Mouse (Mus musculus) ZHBTc4 (cell line): ENCODE measurements at regions not wholly inside any gene's neighbourhood (a gene's known extent, or its start where the extent isn't known, plus 50 kb on each side); places are given as distances from the start of the nearest gene placed in this dataset.
A peak's percentile ranks its signal among the peaks of the same experiment; 100 is the strongest.

Experiments
- DNase-seq: peaks from one replicate; pipeline ENCODE4 v3.0.0-alpha.2; 2011; ENCODE audit warnings: low read depth, low spot score

DNA sequence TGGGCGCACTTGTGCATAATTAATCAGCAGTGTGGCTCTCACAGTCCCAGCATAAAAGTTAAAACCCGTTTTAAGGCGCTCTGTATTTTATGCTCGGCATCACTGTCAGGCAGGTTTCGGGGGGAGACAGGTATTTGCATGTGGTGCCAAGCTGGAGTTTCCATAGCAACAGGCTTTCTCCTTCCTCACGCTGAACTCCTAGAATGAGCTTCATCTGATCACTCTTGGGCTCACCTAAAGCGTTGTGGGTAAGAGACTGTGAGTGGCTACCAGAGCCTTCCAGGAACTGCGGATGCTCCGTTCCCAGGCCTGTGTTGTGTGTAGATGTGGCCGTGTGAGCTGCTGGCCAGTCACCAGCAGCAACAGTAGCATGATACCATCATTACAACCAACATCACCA is 161.5 kb downstream of the Ajap1 start:
- no peak for DNase-seq

- DNase-seq: no peak
Measured at GRCm38 (mm10) chr4:153320602-153321001, 162.0 kb downstream of the Ajap1 start.

- DNase-seq: peak; percentile 16
Measured at GRCm38 (mm10) chr4:153316964-153317724, 165.5 kb downstream of the Ajap1 start.

- DNase-seq: no peak
Measured at GRCm38 (mm10) chr4:153316519-153316918, 166.1 kb downstream of the Ajap1 start.

DNA sequence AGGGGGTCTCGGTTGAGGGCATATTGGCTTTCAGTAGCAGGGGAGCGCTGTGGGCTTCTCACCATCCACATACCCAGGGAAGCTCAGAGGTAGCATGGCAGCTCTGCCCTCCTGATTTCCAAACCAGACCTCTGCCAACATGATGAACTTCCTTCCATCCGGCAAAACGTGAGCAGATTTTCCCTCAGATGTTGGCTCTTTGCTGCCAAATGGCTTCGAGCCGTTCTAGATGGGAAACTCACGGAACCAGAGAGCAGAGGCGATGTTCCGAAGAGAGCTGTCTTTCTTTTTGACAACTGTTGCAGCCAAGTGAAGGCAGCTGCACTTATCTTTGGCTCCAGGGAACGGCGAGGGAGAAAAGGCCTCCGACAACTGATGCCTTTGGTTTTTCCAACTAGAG is 168.7 kb downstream of the Ajap1 start:
- no peak for DNase-seq

DNA sequence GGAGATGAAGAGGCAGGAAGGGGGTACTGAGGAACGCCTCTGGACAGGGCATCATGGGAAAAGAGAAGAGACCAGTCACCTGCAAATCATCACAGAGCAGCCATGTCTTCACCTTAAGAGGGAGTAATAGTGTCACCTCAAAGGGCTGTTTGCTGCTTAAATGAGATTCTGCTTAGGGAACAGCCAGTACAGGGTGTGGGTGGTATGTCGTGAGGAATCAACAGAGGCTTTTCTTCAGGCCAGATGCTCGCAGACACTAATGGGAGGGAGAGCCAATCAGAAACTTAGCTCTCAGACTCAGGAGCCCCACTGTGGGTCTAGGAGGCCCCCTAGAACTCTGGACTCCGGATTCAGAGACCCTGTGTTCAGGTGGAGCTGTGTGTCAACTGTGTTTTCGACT is 171.0 kb downstream of the Ajap1 start:
- no peak for DNase-seq

- no peak for DNase-seq
Measured at GRCm38 (mm10) chr4:153310641-153311040, 172.0 kb downstream of the Ajap1 start.

DNA sequence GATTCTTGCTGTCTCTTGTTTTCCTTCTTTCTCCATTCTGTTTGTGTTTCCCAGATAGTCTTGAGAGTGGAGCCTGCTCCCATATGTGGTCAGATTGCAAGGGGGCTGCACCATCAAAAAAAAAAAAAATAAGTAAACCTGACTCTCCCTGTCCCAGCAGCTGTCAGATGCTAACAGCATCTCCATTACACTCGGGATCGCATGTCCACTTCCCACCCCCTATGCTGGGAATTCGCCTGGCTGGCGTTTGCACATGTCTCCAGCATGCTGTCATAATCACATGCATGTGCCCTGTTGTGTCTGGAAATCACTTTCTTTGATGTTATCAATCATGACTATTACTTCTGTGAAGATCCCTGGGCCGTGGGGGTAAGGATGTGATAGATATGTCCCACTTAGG is 179.1 kb downstream of the Ajap1 start:
- DNase-seq: no peak

- DNase-seq: no peak
Measured at GRCm38 (mm10) chr4:153302855-153303254, 179.8 kb downstream of the Ajap1 start.

GRCm38 (mm10) chr4:153298277-153298676 is 184.3 kb downstream of the Ajap1 start:
- DNase-seq: no peak

- DNase-seq: no peak
Measured at GRCm38 (mm10) chr4:153294828-153295227, 187.8 kb downstream of the Ajap1 start.

DNA sequence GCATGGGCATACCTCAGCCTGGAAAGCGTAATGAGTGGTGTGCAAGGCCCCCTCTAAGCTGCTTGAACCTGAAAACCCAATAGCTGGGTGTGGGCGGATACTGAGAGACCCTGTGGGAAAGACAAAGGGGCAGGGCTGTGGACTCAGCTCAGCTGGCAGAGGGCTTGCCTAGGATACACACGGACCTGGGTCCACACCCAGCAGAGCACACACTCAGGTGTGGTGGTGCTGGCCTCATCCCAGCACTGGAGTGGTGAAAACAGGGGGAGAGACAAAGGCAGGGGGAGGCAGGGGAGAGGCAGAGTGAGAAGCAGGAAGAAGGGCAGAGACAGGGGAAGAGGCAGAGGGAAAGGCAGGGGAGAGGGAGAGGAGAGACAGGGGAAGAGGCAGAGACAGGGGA is 189.5 kb downstream of the Ajap1 start:
- DNase-seq: no peak

GRCm38 (mm10) chr4:153288362-153288761 is 194.2 kb downstream of the Ajap1 start:
- no peak for DNase-seq

- DNase-seq: no peak
Measured at GRCm38 (mm10) chr4:153284209-153284608, 198.4 kb downstream of the Ajap1 start.

DNA sequence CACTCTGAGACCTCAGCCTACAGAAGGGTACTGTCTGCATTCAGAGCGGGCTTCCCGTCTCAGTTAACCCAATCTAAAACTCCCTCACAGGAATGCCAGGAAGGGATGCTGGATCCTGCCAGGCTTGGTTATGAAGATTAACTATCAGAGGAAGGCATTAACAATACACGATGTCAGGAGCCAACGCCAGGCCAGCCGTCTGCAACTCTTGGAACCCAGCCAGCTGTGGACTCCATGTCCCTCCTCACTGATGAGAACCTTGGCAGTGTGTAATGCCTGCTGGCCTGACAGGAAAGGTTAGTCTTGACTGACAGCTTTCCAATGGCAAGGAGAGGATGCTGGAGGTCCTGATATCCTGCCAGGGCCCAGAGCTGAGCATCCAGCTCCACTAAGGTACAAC is 206.0 kb downstream of the Ajap1 start:
- no peak for DNase-seq

DNA sequence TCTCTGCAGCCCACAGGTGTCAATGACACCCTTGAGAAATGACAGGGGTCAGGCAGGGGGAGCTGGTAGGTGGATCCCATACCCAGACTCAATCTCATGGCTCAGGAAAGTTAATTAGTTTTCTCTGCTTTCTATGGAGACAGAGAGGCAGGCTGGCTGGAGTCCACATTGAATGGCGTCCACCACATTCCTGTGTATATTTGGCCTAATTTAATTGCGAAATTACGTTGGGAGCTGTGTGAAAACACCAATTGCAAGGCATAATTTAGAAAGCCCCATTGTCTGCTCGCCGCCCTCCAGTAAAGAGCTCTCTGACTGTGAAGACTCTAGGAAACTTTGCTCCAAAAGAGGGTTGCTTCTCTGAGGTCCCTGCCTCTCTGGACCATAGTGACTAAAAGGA is 211.2 kb downstream of the Ajap1 start:
- no peak for DNase-seq

- DNase-seq: no peak
Measured at GRCm38 (mm10) chr4:153263216-153263805, 219.3 kb downstream of the Ajap1 start.

DNA sequence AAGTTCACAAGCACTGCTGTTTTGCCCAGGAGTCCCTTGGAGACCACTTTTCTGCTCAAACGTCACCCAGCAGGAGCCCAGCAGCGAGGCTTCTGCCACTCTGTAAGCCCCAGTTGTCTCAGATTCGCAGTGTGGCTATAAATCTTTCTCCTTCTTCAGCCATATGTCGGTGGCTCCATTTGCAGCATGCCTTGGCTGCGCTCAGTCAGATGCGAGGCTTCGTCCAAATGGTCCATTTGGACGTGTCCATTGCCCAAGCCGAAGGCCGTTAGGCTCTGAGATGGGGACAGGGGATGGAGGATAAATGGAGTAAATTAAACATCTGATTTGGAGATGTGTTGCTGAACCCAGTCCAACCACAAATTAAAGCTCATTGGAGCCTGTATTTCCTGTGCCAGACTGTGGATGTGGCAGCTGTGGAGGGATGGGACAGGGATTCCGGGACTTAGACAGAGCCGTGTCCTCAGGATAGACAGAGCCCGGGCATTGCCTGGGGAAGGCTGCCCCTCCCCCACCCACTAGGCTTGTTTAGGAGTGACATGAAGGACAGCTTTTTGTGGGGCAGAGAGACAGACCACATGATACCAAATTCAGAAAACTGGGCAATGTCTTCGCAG is 221.6 kb downstream of the Ajap1 start:
- no peak for DNase-seq

- DNase-seq: no peak
Measured at GRCm38 (mm10) chr4:153251943-153252342, 230.7 kb downstream of the Ajap1 start.

GRCm38 (mm10) chr4:153251311-153251710 is 231.3 kb downstream of the Ajap1 start:
- no peak for DNase-seq

- peak; percentile 88 for DNase-seq
Measured at GRCm38 (mm10) chr4:153236680-153237079, 245.9 kb downstream of the Ajap1 start.

DNA sequence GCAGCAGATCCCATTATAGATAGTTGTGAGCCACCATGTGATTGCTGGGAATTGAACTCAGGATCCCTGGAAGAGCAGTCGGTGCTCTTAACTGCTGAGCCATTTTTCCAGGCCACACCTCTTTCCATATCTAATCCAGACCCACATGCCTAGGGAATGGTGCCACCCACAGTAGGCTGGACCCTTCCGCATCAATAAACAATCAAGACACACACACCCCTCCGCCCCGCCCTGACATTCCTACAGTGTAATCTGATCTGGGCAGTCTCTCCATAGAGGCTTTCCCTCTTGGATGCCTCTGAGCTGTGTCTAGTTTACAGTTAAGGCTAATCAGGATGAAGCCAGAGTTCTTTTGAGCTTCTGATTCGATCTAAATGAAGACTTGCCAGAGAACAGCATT is 248.8 kb downstream of the Ajap1 start:
- peak; percentile 93 for DNase-seq

GRCm38 (mm10) chr4:153229221-153229620 is 253.4 kb downstream of the Ajap1 start:
- peak; percentile 61 for DNase-seq
